Mouse (Mus musculus) MEL (cell line): ENCODE results near the gene Tep1. TPM values are rescaled to one million over a fixed set of nuclear protein-coding genes. Genes with fewer than 3 reads are reported as not detected.
"Not testable (repeated sequence)": the region's sequence is repeated elsewhere in the genome, so short reads cannot be mapped to it uniquely, and the experiment has no call there.

Source experiments
- DNase-seq: peaks from one replicate; pipeline ENCODE4 v3.0.0; 2011; ENCODE audit warnings: low read depth, low spot score
- H3K27ac ChIP-seq: 2 replicates; pipeline ENCODE4 v1.5.1; 2012; ENCODE audit warnings: low read depth, mild to moderate bottlenecking, control low read depth, low read length, moderate library complexity; ENCODE audit not compliant: control insufficient read depth
- H3K27me3 ChIP-seq, 2 experiments: fragments of 150-350 bp in 1 of 2; sonication (generic) in 1 of 2; 2 replicates each; pipeline ENCODE4 v1.6.1; 2012; ENCODE audit warnings: low read length in 2 of 2, mild to moderate bottlenecking in 2 of 2, improper control_type of control experiment in 1 of 2, moderate library complexity in 1 of 2; ENCODE audit not compliant: insufficient read depth in 2 of 2, control insufficient read depth in 1 of 2
- H3K36me3 ChIP-seq, 2 experiments: 2 replicates each; pipeline ENCODE4 v1.6.1; 2012 to 2014; ENCODE audit warnings: low read length in 2 of 2, improper control_type of control experiment in 1 of 2, inconsistent platforms in 1 of 2, mild to moderate bottlenecking in 1 of 2; ENCODE audit not compliant: insufficient read depth in 2 of 2, control insufficient read depth in 1 of 2
- H3K4me1 ChIP-seq, 2 experiments: fragments of 150-350 bp in 1 of 2; sonication (generic) in 1 of 2; 2 replicates each; pipeline ENCODE4 v1.6.1; 2012; ENCODE audit warnings: low read length in 2 of 2, improper control_type of control experiment in 1 of 2, mild to moderate bottlenecking in 1 of 2; ENCODE audit not compliant: insufficient read depth in 2 of 2, control insufficient read depth in 1 of 2
- H3K4me3 ChIP-seq, 2 experiments: fragments of 150-350 bp in 1 of 2; sonication (generic) in 1 of 2; 2 replicates each; pipeline ENCODE4 v1.5.1; 2012; ENCODE audit warnings: low read depth in 2 of 2, low read length in 2 of 2, mild to moderate bottlenecking in 2 of 2, moderate library complexity in 2 of 2, control low read depth in 1 of 2, improper control_type of control experiment in 1 of 2; ENCODE audit not compliant: control insufficient read depth in 1 of 2, insufficient read depth in 1 of 2
- H3K79me2 ChIP-seq: 2 replicates; pipeline ENCODE4 v1.6.1; 2012; ENCODE audit warnings: mild to moderate bottlenecking, low read length, moderate library complexity; ENCODE audit not compliant: control insufficient read depth, poor library complexity, insufficient read depth
- H3K9ac ChIP-seq: 2 replicates; pipeline ENCODE4 v1.6.1; 2012; ENCODE audit warnings: low read depth, mild to moderate bottlenecking, control low read depth, low read length, moderate library complexity; ENCODE audit not compliant: control insufficient read depth, poor library complexity, severe bottlenecking
- H3K9me3 ChIP-seq: fragments of 150-350 bp; sonication (generic); replicated peaks from 2 replicates; pipeline ENCODE4 v1.6.1; 2012; ENCODE audit warnings: mild to moderate bottlenecking, low read length, improper control_type of control experiment, moderate library complexity; ENCODE audit not compliant: insufficient read depth
- BHLHE40 ChIP-seq: IDR thresholded peaks from 2 replicates; pipeline ENCODE4 v1.6.1; 2012; ENCODE audit warnings: low read depth, mild to moderate bottlenecking, inconsistent platforms, low read length, improper control_type of control experiment, borderline replicate concordance
- E2F4 ChIP-seq: IDR thresholded peaks from 2 replicates; pipeline ENCODE4 v1.6.1; 2011; ENCODE audit warnings: low read depth, low read length, improper control_type of control experiment, borderline replicate concordance
- GABPA ChIP-seq: IDR thresholded peaks from 2 replicates; pipeline ENCODE4 v1.6.1; 2012; ENCODE audit warnings: low read depth, mild to moderate bottlenecking, inconsistent platforms, low read length, improper control_type of control experiment, moderate library complexity
- GATA1 ChIP-seq: IDR thresholded peaks from 2 replicates; pipeline ENCODE4 v1.6.1; 2011; ENCODE audit warnings: low read depth, low read length, improper control_type of control experiment
- HCFC1 ChIP-seq: IDR thresholded peaks from 2 replicates; pipeline ENCODE4 v1.6.1; 2012; ENCODE audit warnings: low read depth, mild to moderate bottlenecking, inconsistent platforms, low read length, improper control_type of control experiment, moderate library complexity
- MEF2A ChIP-seq: IDR thresholded peaks from 2 replicates; pipeline ENCODE4 v1.6.1; 2014; ENCODE audit warnings: low read depth, mild to moderate bottlenecking, inconsistent platforms, low read length, improper control_type of control experiment; ENCODE audit not compliant: poor library complexity, insufficient replicate concordance, severe bottlenecking; ENCODE audit errors: extremely low read depth
- MXI1 ChIP-seq: IDR thresholded peaks from 2 replicates; pipeline ENCODE4 v1.6.1; 2011; ENCODE audit warnings: mild to moderate bottlenecking, low read depth, low read length, improper control_type of control experiment
- MYB ChIP-seq: IDR thresholded peaks from 2 replicates; pipeline ENCODE4 v1.6.1; 2011; ENCODE audit warnings: mild to moderate bottlenecking, low read depth, low read length, improper control_type of control experiment
- MYC ChIP-seq: IDR thresholded peaks from 2 replicates; pipeline ENCODE4 v1.6.1; 2011; ENCODE audit warnings: low read depth, mild to moderate bottlenecking, low read length, improper control_type of control experiment, moderate library complexity
- NELFE ChIP-seq: IDR thresholded peaks from 2 replicates; pipeline ENCODE4 v1.6.1; 2011; ENCODE audit warnings: low read depth, low read length, improper control_type of control experiment
- POLR2AphosphoS2 ChIP-seq: IDR thresholded peaks from 2 replicates; pipeline ENCODE4 v1.6.1; 2011; ENCODE audit warnings: low read length, improper control_type of control experiment
- POLR2AphosphoS5 ChIP-seq: IDR thresholded peaks from 2 replicates; pipeline ENCODE4 v1.6.1; 2012; ENCODE audit warnings: low read depth, borderline replicate concordance, mild to moderate bottlenecking, inconsistent platforms, low read length, moderate library complexity, mixed read lengths
- RAD21 ChIP-seq: IDR thresholded peaks from 2 replicates; pipeline ENCODE4 v1.6.1; 2011; ENCODE audit warnings: mild to moderate bottlenecking, low read depth, low read length, improper control_type of control experiment
- RCOR1 ChIP-seq: IDR thresholded peaks from 2 replicates; pipeline ENCODE4 v1.6.1; 2012; ENCODE audit warnings: low read depth, mild to moderate bottlenecking, inconsistent platforms, low read length, improper control_type of control experiment
- TBP ChIP-seq: IDR thresholded peaks from 2 replicates; pipeline ENCODE4 v1.8.0; 2011; ENCODE audit warnings: low read depth, low read length, improper control_type of control experiment
- UBTF ChIP-seq: IDR thresholded peaks from 2 replicates; pipeline ENCODE4 v1.6.1; 2012; ENCODE audit warnings: low read depth, mild to moderate bottlenecking, inconsistent platforms, low read length, improper control_type of control experiment, moderate library complexity, borderline replicate concordance; ENCODE audit not compliant: insufficient read depth
- USF1 ChIP-seq: IDR thresholded peaks from 2 replicates; pipeline ENCODE4 v1.6.1; 2014; ENCODE audit warnings: low read depth, mild to moderate bottlenecking, inconsistent platforms, low read length, improper control_type of control experiment, moderate library complexity
- ZC3H11A ChIP-seq: IDR thresholded peaks from 2 replicates; pipeline ENCODE4 v1.6.1; 2012; ENCODE audit warnings: low read depth, mild to moderate bottlenecking, inconsistent platforms, low read length, improper control_type of control experiment
- ZMIZ1 ChIP-seq: IDR thresholded peaks from 2 replicates; pipeline ENCODE4 v1.6.1; 2012; ENCODE audit warnings: low read depth, mild to moderate bottlenecking, inconsistent platforms, low read length, improper control_type of control experiment, moderate library complexity
- ZNF384 ChIP-seq: IDR thresholded peaks from 2 replicates; pipeline ENCODE4 v1.6.1; 2012; ENCODE audit warnings: low read depth, mild to moderate bottlenecking, inconsistent platforms, low read length, improper control_type of control experiment
- polyA plus RNA-seq, 2 experiments: library from polyadenylated mRNA; stranded (reverse) in 1 of 2; unstranded in 1 of 2; fragments of >175 nt in 1 of 2; fragments of >200 nt in 1 of 2; gene quantifications; 2 replicates each; pipeline versions ENCODE4 v1.2.1 to v1.2.4; 2012; ENCODE audit warnings: low replicate concordance in 2 of 2, low read depth in 1 of 2; ENCODE audit not compliant: insufficient read length in 2 of 2, insufficient read depth in 1 of 2, missing spikeins in 1 of 2
- total RNA-seq: library from RNA; depleted of rRNA; stranded (reverse); fragments of 300-350 nt; gene quantifications from 2 replicates; pipeline ENCODE4 v1.2.3, GENCODE M21; 2012

Tep1 gene
- total and polyA plus RNA-seq, 3 experiments = 13.7 to 36.8 TPM; not detected in 1

- TF ChIP-seq GATA1 (no peak), ZC3H11A (no peak), HCFC1 (peak; percentile 86), E2F4 (peak; percentile 85; the same call in 1 of the 2 replicates), GABPA (no peak), ZMIZ1 (peak; percentile 88; the same call in 1 of the 2 replicates), MEF2A (no peak), RCOR1 (no peak), UBTF (peak; percentile 99), NELFE (peak; percentile 81), MXI1 (peak; percentile 89), POLR2AphosphoS5 (no peak), MYB (no peak), RAD21 (no peak), POLR2AphosphoS2 (peak; percentile 69; the same call in 1 of the 2 replicates), MYC (no peak; the same call in none of the 2 replicates), BHLHE40 (peak; percentile 72; the same call in 1 of the 2 replicates), USF1 (peak; percentile 87)
- TF ChIP-seq, all 39 proteins: peak for 20
These were observed 62.8 kb downstream of the Tep1 start, which contains the start of the genes Ccnb1ip1 and Parp2 (continued) for GRCm38 (mm10) chr14:50807487-50808072.

- peak overlapping the region; percentile 53 to 63 for H3K4me3 ChIP-seq
- not testable (repeated sequence) for H3K4me1 ChIP-seq, H3K27me3 ChIP-seq, H3K36me3 ChIP-seq, H3K9me3 ChIP-seq, DNase-seq
- peak overlapping the region; percentile 66 for H3K9ac ChIP-seq
- H3K79me2 ChIP-seq = peaks cover 44% of the 10 kb centered on the region
- peak; percentile 88 for TF ChIP-seq ZNF384
- peak; percentile 69 for TF ChIP-seq TBP
- peak overlapping the region; percentile 49 for H3K27ac ChIP-seq
These were observed 63.9 kb downstream of the Tep1 start for GRCm38 (mm10) chr14:50806469-50806868.
